Mouse (Mus musculus): ENCODE measurements at regions not wholly inside any gene's neighbourhood (a gene's known extent, or its start where the extent isn't known, plus 50 kb on each side); places are given as distances from the start of the nearest gene placed in this dataset.

DNA sequence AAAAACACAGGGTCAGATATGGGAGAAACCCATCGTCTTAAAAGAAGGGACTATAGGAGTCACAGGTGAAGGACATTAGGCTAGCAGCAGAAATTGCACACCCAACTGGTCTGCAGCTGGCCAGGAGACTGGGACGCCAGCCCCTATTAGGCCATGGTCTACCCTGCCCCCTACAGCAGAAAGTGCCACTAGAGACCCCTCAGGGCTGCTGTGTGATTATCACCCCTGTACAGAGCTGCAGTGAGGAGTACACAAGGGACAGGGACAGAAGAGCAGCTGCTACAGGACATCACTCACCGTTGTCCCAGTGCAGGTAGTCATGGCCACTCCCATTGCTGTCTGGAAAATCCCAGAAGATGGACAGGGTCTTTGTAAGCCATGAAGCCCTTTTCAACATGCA, 157.9 kb upstream of the Agap1 start:
- DNase-seq: no peak

DNA sequence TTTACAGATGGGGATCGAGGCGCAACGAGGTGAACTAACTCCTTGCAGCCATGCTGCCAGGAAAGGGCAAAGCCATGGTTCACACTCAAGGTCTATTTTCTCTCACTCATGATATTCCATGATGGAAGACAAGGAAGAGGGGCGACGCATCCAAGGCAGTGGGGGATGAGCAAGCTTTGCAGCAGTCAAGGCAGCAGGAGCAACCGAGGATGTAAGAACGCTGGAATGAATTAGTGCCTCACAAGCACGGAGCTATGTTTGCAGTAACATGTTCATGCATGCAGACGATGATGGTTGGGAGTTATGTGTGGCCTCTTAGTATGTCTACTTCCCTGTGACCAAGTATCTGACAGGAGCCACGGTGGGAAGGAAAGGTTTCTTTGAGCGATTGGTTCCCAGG, 156.8 kb upstream of the Agap1 start:
- DNase-seq: no peak

GRCm38 (mm10) chr1:89301151-89301550, 153.5 kb upstream of the Agap1 start:
- DNase-seq: no peak

DNA sequence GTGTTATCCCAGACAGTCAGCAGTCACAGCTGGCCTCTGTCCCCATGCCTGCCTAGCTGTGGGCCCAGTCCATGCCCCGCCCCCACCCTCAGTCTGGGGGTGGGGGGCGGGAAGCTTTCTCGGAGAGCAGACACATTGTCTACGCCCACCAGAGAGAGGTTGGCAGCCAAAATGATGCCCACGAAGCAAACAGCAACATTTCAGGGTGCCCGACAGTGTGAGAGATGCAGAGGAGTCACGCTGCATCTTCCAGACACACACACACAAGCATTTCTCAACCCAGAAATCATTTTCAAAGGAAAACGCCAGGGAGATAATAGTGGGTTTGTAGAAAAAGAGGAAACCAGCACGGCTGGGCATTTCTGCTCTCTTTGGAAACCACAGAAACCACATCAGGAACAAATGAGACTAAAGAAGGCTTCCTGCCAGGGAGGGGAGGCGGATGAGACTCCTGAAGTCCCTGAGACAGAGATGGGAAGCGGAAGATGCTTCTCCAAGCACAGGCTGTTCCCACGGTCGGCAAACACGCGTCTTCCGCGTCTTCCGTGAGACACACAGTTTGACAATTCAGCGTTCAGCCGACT, 152.1 kb upstream of the Agap1 start:
- DNase-seq: peak; percentile 7

GRCm38 (mm10) chr1:89305171-89305570, 149.4 kb upstream of the Agap1 start:
- DNase-seq: no peak

DNA sequence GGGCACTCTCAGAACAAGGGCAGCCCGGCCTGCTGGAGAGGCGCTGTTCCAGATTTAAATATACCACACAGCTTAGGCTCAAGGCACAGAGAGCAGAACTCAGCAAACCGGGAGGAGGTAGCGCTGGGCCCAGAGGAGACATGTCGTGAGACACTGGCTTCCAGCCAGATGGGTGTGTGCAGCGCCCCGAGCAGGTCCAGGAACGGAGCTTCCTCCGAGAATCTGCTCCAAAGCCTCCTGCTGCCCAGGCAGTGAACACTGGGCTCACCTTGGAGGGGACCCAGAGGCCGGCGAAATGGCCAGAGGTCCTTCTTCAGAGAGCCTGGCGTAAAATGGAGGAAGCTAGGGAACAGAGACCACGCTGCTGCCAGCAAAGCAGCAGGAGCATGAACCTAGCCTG, 145.8 kb upstream of the Agap1 start:
- DNase-seq: no peak

GRCm38 (mm10) chr1:89313064-89313463, 141.5 kb upstream of the Agap1 start:
- DNase-seq: no peak

- DNase-seq: no peak
These were observed 136.7 kb upstream of the Agap1 start for GRCm38 (mm10) chr1:89317897-89318296.

GRCm38 (mm10) chr1:89318663-89319062, 135.9 kb upstream of the Agap1 start:
- DNase-seq: no peak

DNA sequence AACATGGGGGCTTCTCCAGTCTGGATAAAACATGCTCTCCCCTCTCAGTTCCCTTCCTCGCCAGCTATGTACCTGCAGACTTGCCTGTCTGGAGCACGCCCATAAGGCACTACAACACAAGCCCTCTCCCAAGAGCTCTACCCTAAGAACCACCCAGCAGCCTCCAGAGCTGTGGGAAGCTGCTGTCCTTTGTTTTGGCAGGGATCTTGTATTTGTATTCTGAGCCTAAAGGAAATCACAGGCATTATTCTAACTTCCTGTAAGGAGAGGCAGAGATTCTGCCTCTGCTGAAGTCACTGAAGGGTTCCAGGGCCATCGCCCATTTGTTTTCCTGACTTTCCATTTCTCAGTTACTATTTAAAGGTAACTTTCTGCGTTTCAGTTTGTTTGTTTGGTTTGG, 132.0 kb upstream of the Agap1 start:
- DNase-seq: no peak

GRCm38 (mm10) chr1:89323091-89323490, 131.5 kb upstream of the Agap1 start:
- peak; percentile 38 for DNase-seq

DNA sequence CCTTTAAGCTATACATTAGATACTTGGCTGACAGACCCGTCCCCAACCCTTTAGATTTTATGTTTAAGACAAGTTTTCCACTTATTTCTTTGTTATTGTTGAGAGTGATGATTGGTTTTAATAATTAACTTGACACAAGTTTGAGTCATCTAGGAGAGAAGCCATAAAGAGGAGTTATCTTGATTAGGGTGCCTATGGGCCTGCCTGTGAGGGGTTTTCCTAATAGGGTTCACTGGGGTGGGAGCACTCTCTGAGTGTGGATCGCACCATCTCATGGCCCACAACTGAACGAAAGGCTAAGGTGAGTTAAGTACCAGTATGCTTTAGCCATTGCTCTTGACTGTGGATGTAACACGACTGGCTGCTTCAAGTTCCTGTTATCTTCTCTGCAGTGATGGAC, 123.3 kb upstream of the Agap1 start:
- DNase-seq: no peak

- no peak for DNase-seq
These were observed 121.9 kb upstream of the Agap1 start for GRCm38 (mm10) chr1:89332676-89333075.

DNA sequence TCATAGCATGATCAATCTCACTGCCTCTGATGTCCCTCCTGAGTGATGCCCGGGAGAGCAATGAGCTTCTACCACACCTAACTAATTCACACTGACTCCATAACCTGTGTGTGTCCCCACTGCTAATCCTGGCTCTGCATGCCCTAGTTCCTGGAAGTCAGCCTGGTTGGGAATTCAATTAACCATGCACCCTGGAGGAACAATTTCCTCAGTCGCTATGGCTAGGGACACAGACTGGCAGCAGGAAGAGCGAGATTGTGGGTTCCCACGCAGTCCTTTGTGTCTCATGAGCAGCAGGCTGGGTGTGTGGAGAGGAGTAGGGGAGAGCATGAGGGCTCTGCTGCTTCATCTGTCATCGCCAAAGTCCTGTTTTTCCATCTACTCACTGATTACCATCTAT, 116.7 kb upstream of the Agap1 start:
- no peak for DNase-seq

DNA sequence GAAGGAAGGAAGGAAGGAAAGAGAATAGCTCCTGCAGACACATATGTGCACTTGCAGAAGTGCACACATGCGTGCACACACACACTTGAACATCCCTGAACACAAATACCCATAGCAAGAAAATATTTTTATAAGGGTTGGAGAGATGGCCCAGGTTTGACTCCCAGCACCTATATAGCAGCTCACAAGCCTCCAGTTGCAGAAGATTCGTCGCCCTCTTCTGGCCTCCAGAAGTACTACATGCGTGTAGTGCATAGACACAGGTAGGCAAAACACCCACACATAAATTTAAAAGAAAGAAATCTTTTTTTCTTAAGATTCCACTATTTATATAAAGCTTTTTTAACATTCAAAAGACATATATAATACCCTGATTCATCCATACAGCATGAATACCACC, 111.8 kb upstream of the Agap1 start:
- DNase-seq: peak; percentile 9

GRCm38 (mm10) chr1:89344546-89344945, 110.1 kb upstream of the Agap1 start:
- peak; percentile 13 for DNase-seq

DNA sequence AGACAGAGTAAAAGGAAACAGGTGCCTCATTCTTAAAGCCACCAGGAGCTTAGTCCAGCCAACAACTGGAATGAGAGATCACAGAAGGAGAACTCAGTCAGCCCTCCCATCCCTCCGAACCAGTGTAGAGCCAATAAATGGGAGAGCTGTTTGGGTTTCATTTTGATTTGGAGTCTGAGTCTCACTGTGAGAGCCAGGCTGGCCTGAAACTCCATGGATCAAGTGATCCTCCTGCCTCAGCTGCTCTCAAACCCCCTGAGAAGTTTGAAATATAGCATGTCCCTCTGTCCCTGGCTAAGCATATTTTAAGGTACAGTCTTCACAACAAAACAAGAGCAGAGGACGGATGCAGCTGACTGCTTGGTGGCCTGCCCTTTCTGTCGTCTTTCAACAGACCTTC, 107.3 kb upstream of the Agap1 start:
- DNase-seq: no peak

DNA sequence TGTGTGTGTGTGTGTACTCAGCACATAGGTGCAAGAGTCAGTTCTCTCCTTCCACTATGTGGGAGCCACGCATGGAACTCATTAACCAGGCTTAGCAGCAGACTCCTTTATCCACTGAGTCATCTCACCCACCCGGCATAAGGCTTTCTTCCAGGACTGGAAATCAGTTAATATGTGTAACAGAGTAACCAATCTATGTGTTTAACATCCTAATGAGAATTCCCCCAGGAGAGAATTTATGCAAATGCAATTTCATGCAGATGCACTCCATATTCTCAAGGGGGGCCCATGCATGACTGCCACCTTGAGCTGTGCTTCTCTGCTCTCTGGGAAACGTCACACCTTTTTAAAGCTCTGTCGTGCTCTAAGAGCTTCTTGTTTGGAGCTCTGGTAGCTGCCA, 101.7 kb upstream of the Agap1 start:
- DNase-seq: no peak

GRCm38 (mm10) chr1:89359257-89359656, 95.3 kb upstream of the Agap1 start:
- no peak for DNase-seq

- DNase-seq: no peak
These were observed 89.9 kb upstream of the Agap1 start for GRCm38 (mm10) chr1:89364547-89365305.

DNA sequence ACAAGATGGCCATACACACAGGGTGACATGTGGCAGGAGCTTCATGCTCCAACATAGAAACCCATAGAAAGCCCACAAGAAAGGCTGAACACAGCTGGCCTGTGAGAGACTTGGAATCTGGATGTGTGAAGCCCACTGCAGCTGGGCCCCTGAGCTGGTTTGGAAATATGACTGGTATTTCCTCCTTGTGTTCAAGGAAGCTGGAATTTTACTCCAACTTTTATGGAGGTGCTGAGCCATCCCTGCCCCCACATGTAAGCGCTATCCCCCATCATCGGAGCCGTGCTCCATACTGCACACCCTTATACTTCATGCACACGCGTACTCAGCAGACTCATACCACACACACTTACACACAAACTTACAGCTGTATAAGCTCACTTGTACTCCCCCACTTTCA, 87.7 kb upstream of the Agap1 start:
- DNase-seq: no peak

- no peak for DNase-seq
These were observed 80.8 kb upstream of the Agap1 start for GRCm38 (mm10) chr1:89373806-89374205.

- no peak for DNase-seq
These were observed 80.3 kb upstream of the Agap1 start for GRCm38 (mm10) chr1:89374271-89374670.

GRCm38 (mm10) chr1:89382021-89382420, 72.6 kb upstream of the Agap1 start:
- DNase-seq: no peak

GRCm38 (mm10) chr1:89385111-89385510, 69.5 kb upstream of the Agap1 start:
- no peak for DNase-seq

All from thymus, postnatal 14 days (tissue).